Mouse (Mus musculus) lung, embryonic 15.5 days (tissue): ENCODE data around the gene Myh3. TPM values are rescaled to one million over a fixed set of nuclear protein-coding genes. Genes with fewer than 3 reads are reported as not detected.

Experiments
- ATAC-seq: fragments of 200-750 bp; cut with Nextera tagmentation; 2 replicates; pipeline ENCODE4 v1.8.0; 2017; ENCODE audit warnings: moderate number of reproducible peaks, borderline replicate concordance; ENCODE audit not compliant: low FRiP score, low TSS enrichment; ENCODE audit errors: extremely low read depth
- H3K27ac ChIP-seq: fragments of 300-500 bp; sonication (generic); 2 replicates; pipeline ENCODE4 v1.5.1; 2015; ENCODE audit warnings: moderate library complexity, mild to moderate bottlenecking, inconsistent platforms
- H3K27me3 ChIP-seq: fragments of 300-500 bp; sonication (generic); 2 replicates; pipeline ENCODE4 v1.6.1; 2015; ENCODE audit warnings: inconsistent platforms
- H3K36me3 ChIP-seq: fragments of 300-500 bp; sonication (generic); 2 replicates; pipeline ENCODE4 v1.6.1; 2015; ENCODE audit warnings: inconsistent platforms
- H3K4me1 ChIP-seq: fragments of 300-500 bp; sonication (generic); 2 replicates; pipeline ENCODE4 v1.6.1; 2015; ENCODE audit warnings: inconsistent platforms
- H3K4me2 ChIP-seq: fragments of 300-500 bp; sonication (generic); 2 replicates; pipeline ENCODE4 v1.6.1; 2015; ENCODE audit warnings: inconsistent platforms, mild to moderate bottlenecking, moderate library complexity
- H3K4me3 ChIP-seq: fragments of 300-500 bp; sonication (generic); 2 replicates; pipeline ENCODE4 v1.5.1; 2015; ENCODE audit warnings: mild to moderate bottlenecking, inconsistent platforms
- H3K9ac ChIP-seq: fragments of 300-500 bp; sonication (generic); 2 replicates; pipeline ENCODE4 v1.6.1; 2015; ENCODE audit warnings: inconsistent platforms
- H3K9me3 ChIP-seq: fragments of 300-500 bp; sonication (generic); 2 replicates; pipeline ENCODE4 v1.6.1; 2016; ENCODE audit warnings: inconsistent platforms
- WGBS: fragments of 180-500 bp; shearing (Covaris S2); methylation state at CpG from one replicate; pipeline ENCODE4 v1.1.7; 2015; 5-methylcytosine and 5-hydroxymethylcytosine counted together
- polyA plus RNA-seq: library from polyadenylated mRNA; unstranded; fragments of >200 nt; fragmentation: Nextera tagmentation; extraction: Ambion mirVana; gene quantifications from 2 replicates; pipeline ENCODE4 v1.2.1, GENCODE M21; 2015

Gene Myh3
- polyA plus RNA-seq, 1 experiment from 2014 or later: 0.59 TPM

GRCm38 (mm10) chr11:67049256-67049655 lies 28.8 kb upstream of the Myh3 start:
- Histone ChIP-seq H3K27me3 (no peaks in the 10 kb centered on the region), H3K4me3 (no peak overlapping the region), H3K36me3 (0 out of 2 replicates have a peak, but pooled peaks cover 6% of the 10 kb centered on the region), H3K9me3 (no peaks in the 10 kb centered on the region), H3K9ac (no peak overlapping the region), H3K27ac (no peak overlapping the region), H3K4me1 (peaks cover 17% of the 10 kb centered on the region), H3K4me2 (no peak overlapping the region)
- no peak for ATAC-seq
- 83% methylated on average over 3 of the region's 3 CpGs for WGBS

GRCm38 (mm10) chr11:67051676-67052320 lies 26.3 kb upstream of the Myh3 start:
- WGBS: 6% methylated on average over 16 of the region's 16 CpGs
- ATAC-seq: no peak

GRCm38 (mm10) chr11:67052321-67052952 lies 25.7 kb upstream of the Myh3 start, which contains the start of the genes Adprm and Sco1:
Adprm (minus strand) TSS chr11:67052594.
Sco1 (plus strand) TSS chr11:67052670.
- Histone ChIP-seq H3K27me3 (no peaks in the 10 kb centered on the region), H3K36me3 (peaks cover 20% of the 10 kb centered on the region), H3K27ac (peak within 1 kb of the TSS; percentile 84), H3K4me3 (peak within 1 kb of the TSS; percentile 99), H3K4me2 (peak within 1 kb of the TSS; percentile 60), H3K9me3 (no peaks in the 10 kb centered on the region), H3K9ac (peak within 1 kb of the TSS; percentile 95), H3K4me1 (peaks cover 18% of the 10 kb centered on the region)
- whole genome bisulfite sequencing: under 1% methylated on average over 50 of the region's 50 CpGs
- ATAC-seq: peak; percentile 96

More at GRCm38 (mm10) chr11:67051676-67052320, 26.3 kb upstream of the Myh3 start:
- H3K4me3 ChIP-seq: peak overlapping the region; percentile 99
- peaks cover 14% of the 10 kb centered on the region for H3K36me3 ChIP-seq
- H3K27me3 ChIP-seq: no peaks in the 10 kb centered on the region
- H3K27ac ChIP-seq: peak overlapping the region; percentile 84
- H3K4me1 ChIP-seq: peaks cover 18% of the 10 kb centered on the region
- no peaks in the 10 kb centered on the region for H3K9me3 ChIP-seq
- peak overlapping the region; percentile 60 for H3K4me2 ChIP-seq
- H3K9ac ChIP-seq: peak overlapping the region; percentile 95

- H3K9ac ChIP-seq: no peak overlapping the region
- ATAC-seq: no peak
- H3K27ac ChIP-seq: no peak overlapping the region
- H3K4me3 ChIP-seq: no peak overlapping the region
- 86% methylated on average over 8 of the region's 8 CpGs for WGBS
- H3K4me2 ChIP-seq: no peak overlapping the region
- peaks cover 42% of the 10 kb centered on the region for H3K36me3 ChIP-seq
- no peaks in the 10 kb centered on the region for H3K27me3 ChIP-seq
- H3K4me1 ChIP-seq: peaks cover 18% of the 10 kb centered on the region
- no peaks in the 10 kb centered on the region for H3K9me3 ChIP-seq
These were observed 23.2 kb upstream of the Myh3 start for GRCm38 (mm10) chr11:67054754-67055365.

GRCm38 (mm10) chr11:67061311-67061710 lies 16.8 kb upstream of the Myh3 start:
- H3K9ac ChIP-seq: no peak overlapping the region
- H3K4me3 ChIP-seq: no peak overlapping the region
- no peaks in the 10 kb centered on the region for H3K4me1 ChIP-seq
- H3K27ac ChIP-seq: no peak overlapping the region
- ATAC-seq: no peak
- WGBS: 83% methylated on average over 2 of the region's 2 CpGs
- H3K4me2 ChIP-seq: no peak overlapping the region
- peaks cover 77% of the 10 kb centered on the region for H3K36me3 ChIP-seq
- H3K27me3 ChIP-seq: no peaks in the 10 kb centered on the region
- H3K9me3 ChIP-seq: no peaks in the 10 kb centered on the region

GRCm38 (mm10) chr11:67062726-67063125 lies 15.4 kb upstream of the Myh3 start:
- H3K9me3 ChIP-seq: no peaks in the 10 kb centered on the region
- no peak overlapping the region for H3K27ac ChIP-seq
- H3K4me1 ChIP-seq: no peaks in the 10 kb centered on the region
- no peak overlapping the region for H3K9ac ChIP-seq
- ATAC-seq: no peak
- H3K27me3 ChIP-seq: no peaks in the 10 kb centered on the region
- no peak overlapping the region for H3K4me2 ChIP-seq
- no peak overlapping the region for H3K4me3 ChIP-seq
- WGBS: 92% methylated on average over 3 of the region's 3 CpGs
- peaks cover 66% of the 10 kb centered on the region for H3K36me3 ChIP-seq

GRCm38 (mm10) chr11:67067741-67068140 lies 10.4 kb upstream of the Myh3 start:
- Histone ChIP-seq H3K4me3 (no peak overlapping the region), H3K4me1 (no peaks in the 10 kb centered on the region), H3K4me2 (no peak overlapping the region), H3K36me3 (peaks cover 30% of the 10 kb centered on the region), H3K27ac (0 out of 2 replicates have a peak overlapping the region, but pooled peaks have one; percentile 20), H3K9me3 (no peaks in the 10 kb centered on the region), H3K27me3 (no peaks in the 10 kb centered on the region), H3K9ac (no peak overlapping the region)
- ATAC-seq: no peak
- WGBS: 61% methylated on average over 3 of the region's 3 CpGs

- no peak overlapping the region for H3K4me2 ChIP-seq
- H3K27me3 ChIP-seq: no peaks in the 10 kb centered on the region
- H3K4me3 ChIP-seq: no peak overlapping the region
- no peaks in the 10 kb centered on the region for H3K36me3 ChIP-seq
- H3K27ac ChIP-seq: no peak overlapping the region
- H3K9me3 ChIP-seq: no peaks in the 10 kb centered on the region
- ATAC-seq: no peak
- H3K4me1 ChIP-seq: no peaks in the 10 kb centered on the region
- H3K9ac ChIP-seq: no peak overlapping the region
- 78% methylated on average over 15 of the region's 15 CpGs for WGBS
These were observed 5.4 kb upstream of the Myh3 start for GRCm38 (mm10) chr11:67072615-67073130.

- H3K9ac ChIP-seq: no peak overlapping the region
- H3K27ac ChIP-seq: no peak overlapping the region
- H3K27me3 ChIP-seq: no peaks in the 10 kb centered on the region
- no peak overlapping the region for H3K4me2 ChIP-seq
- no peak for ATAC-seq
- WGBS: 35% methylated on average over 3 of the region's 3 CpGs
- no peak overlapping the region for H3K4me3 ChIP-seq
- H3K9me3 ChIP-seq: no peaks in the 10 kb centered on the region
- H3K4me1 ChIP-seq: no peaks in the 10 kb centered on the region
- no peaks in the 10 kb centered on the region for H3K36me3 ChIP-seq
These were observed 3.1 kb upstream of the Myh3 start for GRCm38 (mm10) chr11:67075036-67075435.

- Histone ChIP-seq H3K27ac (no peak overlapping the region), H3K36me3 (no peaks in the 10 kb centered on the region), H3K9me3 (no peaks in the 10 kb centered on the region), H3K27me3 (no peaks in the 10 kb centered on the region), H3K4me2 (no peak overlapping the region), H3K4me3 (no peak overlapping the region), H3K4me1 (no peaks in the 10 kb centered on the region), H3K9ac (no peak overlapping the region)
- ATAC-seq: no peak
- 79% methylated on average over 5 of the region's 5 CpGs for WGBS
These were observed 1.3 kb upstream of the Myh3 start for GRCm38 (mm10) chr11:67076781-67077180.

- WGBS: 55% methylated on average over 3 of the region's 3 CpGs
- no peaks in the 10 kb centered on the region; the same call in 1 of the 2 replicates for H3K27me3 ChIP-seq
- no peaks in the 10 kb centered on the region for H3K4me1 ChIP-seq
- no peaks in the 10 kb centered on the region for H3K36me3 ChIP-seq
- no peaks in the 10 kb centered on the region for H3K9me3 ChIP-seq
- no peak overlapping the region for H3K4me2 ChIP-seq
- no peak overlapping the region for H3K9ac ChIP-seq
- no peak for ATAC-seq
- H3K27ac ChIP-seq: no peak overlapping the region
- no peak overlapping the region for H3K4me3 ChIP-seq
These were observed 665 bp upstream of the Myh3 start for GRCm38 (mm10) chr11:67077435-67077834.

GRCm38 (mm10) chr11:67078888-67079287 lies 788 bp downstream of the Myh3 start:
- Histone ChIP-seq H3K27me3 (peaks cover 9% of the 10 kb centered on the region), H3K4me1 (no peaks in the 10 kb centered on the region), H3K9me3 (no peaks in the 10 kb centered on the region), H3K36me3 (no peaks in the 10 kb centered on the region), H3K9ac (no peak overlapping the region), H3K4me2 (no peak overlapping the region), H3K4me3 (no peak overlapping the region), H3K27ac (no peak overlapping the region)
- WGBS: 84% methylated on average over 6 of the region's 6 CpGs
- no peak for ATAC-seq
